Mouse (Mus musculus) ES-Bruce4 (cell line): ENCODE data around the gene Fam83g.

Source experiments
- CTCF ChIP-seq: IDR thresholded peaks from one replicate; pipeline ENCODE4 v1.8.1; 2011; ENCODE audit warnings: low read depth, low read length
- EP300 ChIP-seq: IDR thresholded peaks from 2 replicates; pipeline ENCODE4 v1.6.1; 2011; ENCODE audit warnings: low read depth, low read length; ENCODE audit not compliant: insufficient read depth
- POLR2A ChIP-seq: IDR thresholded peaks from one replicate; pipeline ENCODE4 v1.8.1; 2011; ENCODE audit warnings: low read length; ENCODE audit not compliant: insufficient read depth

DNA sequence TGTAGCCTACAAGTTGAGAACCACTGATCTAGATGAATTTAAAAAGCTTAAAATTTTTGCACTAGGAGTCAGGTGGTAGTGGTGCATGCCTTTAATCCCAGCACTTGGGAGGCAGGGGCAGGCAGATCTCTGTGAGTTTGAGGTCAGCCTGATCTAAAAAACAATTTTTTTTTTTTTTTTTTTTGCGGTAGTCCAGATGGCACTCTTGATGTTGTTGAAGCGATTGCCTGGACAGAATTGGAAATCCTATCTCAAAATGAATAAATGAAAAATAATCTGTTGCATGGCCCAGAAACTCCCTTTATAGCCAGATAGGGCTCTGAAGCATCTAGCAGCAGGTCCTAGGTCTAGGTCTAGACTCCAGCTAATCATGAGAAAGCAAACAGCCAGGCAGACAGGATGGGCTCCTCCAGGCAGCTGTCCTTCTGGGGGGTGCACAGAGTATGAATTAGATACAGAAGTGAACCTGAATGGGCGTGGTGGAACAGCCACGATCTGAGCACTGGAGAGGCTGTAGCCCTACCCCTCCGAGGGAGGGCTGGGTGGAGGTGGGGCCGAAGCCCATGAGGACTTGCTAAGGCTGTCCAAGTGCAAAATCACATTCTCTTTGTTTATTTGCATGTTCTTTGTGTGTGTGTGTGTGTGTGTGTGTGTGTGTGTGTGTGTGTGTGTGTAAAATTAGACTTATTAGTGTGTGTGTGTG is 27.6 kb upstream of the Fam83g start:
- TF ChIP-seq CTCF (no peak), POLR2A (no peak), EP300 (no peak)
